Mouse (Mus musculus) gastrocnemius, postnatal 36 days (tissue): ENCODE measurements around the gene Aktip. TPM values are rescaled to one million over a fixed set of nuclear protein-coding genes. Genes with fewer than 3 reads are reported as not detected.

Experiments
- DNase-seq, 2 experiments: peaks; one replicate each; pipeline ENCODE4 v3.0.0; 2022
- intact Hi-C: fragments of 180-260 bp; cut with DNase I; formaldehyde crosslinking; loops from one replicate; pipeline ENCODE4 v1.15.1; 2025
- total RNA-seq, 2 experiments: library from RNA; stranded (reverse); gene quantifications; 2 replicates each; pipeline ENCODE4 v1.2.3; 2021

Gene Aktip
- total RNA-seq, 2 experiments from 2014 or later = 45.9 to 46.2 TPM

DNA sequence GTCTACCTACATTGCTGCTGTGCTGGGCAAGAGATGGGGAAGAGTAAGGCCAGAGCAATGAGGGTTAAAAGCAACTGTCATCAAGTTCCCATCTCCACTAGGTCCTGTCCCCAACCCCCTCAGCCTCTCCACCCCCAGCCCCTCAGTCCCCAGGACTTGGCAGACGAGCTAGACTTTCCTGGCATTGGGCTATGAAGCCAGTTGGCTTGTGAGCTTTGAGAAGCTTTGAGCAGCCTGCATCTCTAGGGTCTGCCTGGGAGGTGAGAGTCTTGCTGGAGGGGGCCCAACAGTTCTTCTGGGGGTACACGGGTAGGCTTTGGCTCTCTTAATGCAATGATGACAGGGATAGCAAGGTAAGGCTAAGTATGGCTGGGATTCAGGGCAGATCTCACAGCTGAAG lies 5.7 kb downstream of the Aktip start:
- intact Hi-C loops = no loop called here
- no peak for DNase-seq

DNA sequence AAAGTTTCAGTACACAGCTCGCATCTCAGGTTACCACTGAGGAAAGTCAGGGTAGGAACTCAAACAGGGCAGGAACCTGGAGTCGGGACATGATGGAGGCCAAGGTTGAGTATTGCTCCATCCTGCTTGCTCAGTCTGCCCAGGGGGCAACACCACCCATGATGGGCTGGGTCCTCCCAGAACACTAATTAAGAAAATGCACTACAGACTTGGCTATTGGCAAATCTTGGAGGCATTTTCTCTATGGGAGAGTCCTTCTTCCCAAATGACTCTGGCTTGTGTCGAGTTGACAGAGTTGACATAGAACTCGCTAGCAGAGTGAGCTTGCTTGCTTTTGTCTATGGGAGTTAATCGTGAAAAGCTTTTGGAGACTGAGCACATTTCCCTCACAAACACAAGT lies 6.8 kb downstream of the Aktip start:
- intact Hi-C loops = no loop called here
- no peak for DNase-seq

DNA sequence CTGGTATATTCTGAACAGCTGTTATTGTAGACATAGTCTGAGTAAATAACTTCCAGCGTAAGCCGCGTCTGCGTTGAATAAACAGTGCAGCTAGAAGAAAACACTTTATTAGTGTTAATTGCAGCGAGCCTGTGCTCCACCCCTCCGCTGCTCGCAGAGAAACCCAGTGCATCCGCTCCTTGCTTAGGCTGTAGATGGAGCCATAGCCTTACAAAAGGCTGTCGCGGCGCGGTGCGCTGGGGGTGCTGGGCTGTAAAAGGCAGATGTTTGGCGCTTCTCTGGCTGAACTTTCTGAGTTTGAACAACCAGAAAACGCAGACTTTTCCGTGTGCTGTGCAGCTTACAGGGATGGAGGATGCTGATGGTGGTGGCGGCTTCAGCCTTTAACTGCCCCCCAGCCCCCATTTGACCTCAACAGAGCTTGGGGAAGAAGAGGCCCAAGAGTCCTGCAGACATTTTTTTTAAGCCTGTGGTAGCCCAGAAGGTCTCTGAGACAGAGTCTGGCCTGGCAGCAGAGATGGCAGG lies 8.9 kb downstream of the Aktip start:
- intact Hi-C loops = no loop called here
- DNase-seq = peak; percentile 39 to 43

DNA sequence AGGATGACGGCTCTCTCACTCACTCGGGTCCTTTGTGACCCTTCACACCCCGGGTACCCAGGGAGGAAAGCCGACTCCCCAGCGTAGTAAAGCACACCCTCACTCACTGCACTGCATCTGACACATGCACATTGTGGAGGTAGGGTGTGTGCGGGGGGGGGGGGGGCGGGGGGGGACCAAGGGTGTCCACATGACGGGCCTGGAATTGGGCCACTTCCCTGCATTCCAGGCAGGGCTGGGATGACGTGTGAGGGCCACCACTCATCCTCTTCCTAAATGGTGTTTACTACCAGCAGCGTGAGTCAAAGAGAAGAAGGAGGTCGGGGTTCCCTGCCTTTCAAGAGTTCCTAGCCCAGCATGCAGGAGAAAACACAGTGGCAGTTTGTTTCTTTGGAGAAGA lies 11.6 kb downstream of the Aktip start:
- intact Hi-C loops = no loop called here
- DNase-seq = no peak

DNA sequence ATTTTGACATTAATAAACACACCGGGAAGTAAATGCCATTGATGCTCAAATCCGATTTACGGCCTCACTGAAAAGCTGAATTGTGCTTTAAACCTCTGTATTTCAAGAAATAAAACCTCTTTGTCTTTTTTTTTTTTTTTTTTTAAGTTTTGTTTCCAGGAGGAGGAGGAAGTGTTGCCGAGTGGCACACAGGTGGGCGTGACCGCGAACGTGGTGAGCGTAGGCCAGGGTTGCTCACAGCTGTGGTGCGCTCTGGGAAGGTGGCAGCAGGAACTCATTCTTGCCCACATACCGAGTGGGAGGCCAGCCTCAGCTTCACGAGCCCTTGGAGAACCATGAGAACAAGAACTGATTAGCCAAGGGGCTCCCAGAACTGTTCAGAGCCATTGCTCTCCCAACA lies 13.4 kb downstream of the Aktip start:
- intact Hi-C loops = no loop called here
- no peak for DNase-seq

DNA sequence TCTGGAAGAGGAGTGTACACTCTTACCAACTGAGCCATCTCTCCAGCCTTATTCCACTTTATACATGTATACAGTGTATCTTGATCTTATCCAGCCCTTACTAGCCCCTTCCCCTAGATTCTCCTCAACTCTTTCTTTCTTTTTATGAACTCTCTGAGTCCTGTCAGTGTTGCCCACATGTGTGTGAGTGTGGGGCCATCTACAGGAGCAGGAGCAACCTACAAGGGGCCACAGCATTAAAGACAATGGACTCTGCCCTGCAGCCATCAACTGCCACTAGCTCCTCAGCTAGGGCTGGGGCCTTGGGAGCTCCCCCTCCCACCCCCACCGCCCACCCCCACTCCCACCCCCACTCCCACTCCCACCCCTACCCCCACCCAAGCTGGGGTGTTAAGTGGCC lies 22.1 kb downstream of the Aktip start:
- intact Hi-C loops = no loop called here
- DNase-seq = no peak

DNA sequence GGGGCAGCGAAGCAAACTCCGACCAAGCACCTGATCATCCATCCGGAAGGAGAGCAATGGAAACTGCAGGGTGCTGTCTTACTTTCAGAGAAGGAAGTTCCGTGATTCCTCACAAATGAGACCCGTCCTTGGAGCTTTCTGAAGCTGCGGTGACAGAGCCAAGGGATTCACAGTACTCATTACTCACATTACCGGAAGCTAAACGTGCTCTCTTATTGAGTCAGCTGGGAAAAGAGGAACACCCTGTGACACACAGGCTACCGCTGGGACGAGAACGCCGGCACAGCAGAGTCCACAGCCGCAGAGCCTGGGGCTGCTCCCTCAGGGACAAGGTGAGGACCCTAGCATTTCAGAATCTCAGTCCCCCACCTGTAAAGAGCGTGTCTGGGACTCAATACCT lies 23.6 kb downstream of the Aktip start:
- no peak for DNase-seq

DNA sequence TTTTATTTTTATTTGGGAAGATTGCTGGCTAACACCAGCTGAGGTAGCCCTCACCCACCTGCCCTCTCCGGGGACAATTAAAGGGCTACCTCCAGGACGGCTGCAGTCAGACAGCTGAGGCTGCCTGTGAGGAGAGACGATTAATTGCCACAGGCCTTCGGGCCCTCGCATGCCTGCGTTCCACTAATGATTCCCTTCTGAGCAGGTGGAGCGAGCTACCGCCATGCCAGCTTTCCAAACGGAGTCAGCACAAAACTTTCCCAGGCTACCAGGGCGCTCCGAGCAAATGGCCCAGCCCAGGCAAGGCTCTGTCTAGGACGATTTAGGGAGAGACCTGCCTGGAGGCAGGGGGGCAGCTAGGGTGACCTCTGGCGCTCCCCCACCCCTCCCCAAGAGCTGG lies 28.2 kb downstream of the Aktip start:
- DNase-seq = no peak

More for the DNA sequence above, 23.6 kb downstream of the Aktip start:
- intact Hi-C loops = no loop called here

DNA sequence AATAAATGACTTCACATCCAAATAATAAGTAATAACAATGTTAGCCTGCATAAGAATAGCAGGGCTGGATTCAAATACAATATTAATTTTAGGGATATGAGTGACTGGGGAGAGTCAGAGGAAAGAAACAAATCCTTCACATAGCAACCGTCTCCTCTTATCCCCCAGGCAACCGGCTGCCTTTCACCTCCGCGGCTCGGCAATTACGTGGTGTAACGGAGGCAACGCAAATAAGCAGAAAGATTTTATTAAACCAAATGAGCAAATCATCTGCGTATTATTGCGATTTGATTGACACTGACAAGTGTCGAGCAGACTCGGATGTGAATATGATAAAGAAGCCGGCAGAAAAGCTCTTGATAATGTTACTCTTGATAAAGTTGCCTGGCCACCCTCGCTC lies 28.9 kb downstream of the Aktip start:
- intact Hi-C loops = no loop called here
- no peak for DNase-seq

More for the DNA sequence above, 28.2 kb downstream of the Aktip start:
- intact Hi-C loops = no loop called here

DNA sequence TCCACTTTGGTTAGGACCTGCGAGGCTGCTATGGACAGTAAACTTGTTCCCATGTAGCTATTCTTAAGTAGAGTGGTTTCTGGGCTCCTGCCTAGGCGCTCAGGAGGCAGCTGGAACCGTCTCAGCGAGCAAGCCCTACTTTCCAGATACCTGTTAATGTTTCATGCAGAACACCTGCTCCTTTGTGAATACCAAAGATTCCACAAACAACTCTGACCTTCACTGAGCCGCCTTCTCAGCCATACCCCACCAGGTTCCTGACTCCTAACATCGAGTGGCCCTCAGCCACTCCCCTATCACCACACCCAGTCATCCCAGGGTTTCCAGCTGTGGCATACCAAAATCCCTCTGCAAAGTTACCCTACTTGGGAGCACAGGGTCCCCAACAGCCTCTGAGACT lies 29.6 kb downstream of the Aktip start:
- intact Hi-C loops = no loop called here
- no peak for DNase-seq

DNA sequence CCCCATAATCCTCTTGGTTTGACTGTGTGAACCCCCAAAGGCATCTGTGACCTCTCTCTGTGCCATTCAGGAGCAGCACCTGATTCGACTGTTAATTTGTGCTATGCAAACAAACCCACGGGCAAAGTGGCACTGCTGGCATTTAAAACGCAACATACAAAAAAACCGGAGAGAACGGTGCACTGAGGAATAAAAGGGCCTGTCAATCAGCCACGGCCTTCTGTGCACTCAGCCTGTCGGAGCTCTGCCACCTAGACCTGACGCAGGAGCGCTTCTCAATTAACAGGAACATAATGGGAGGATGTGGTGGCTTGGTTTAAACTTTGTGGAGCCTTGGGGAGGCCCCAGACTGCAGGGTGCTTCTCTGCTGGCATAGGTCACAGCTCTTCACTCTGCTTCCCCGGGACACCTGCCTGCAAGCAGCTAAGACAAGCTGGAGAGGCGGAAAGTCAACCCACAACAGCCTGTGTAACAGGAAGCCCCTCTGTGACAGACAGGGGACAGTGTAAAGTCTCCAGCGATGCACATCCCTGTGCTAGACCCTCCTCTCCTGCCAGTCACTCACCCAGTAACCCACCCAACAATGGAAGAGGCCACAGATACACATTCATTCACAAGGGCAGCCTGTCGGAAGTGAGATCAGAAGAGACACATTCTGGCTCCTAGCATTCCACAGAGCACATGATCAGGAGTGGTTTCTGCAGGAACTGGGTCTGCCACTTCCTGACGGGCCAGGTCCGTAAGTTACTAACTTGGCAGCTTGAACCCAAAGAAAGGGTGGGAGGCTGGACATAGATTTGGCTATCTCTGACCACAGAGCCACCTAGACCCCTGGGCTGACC lies 39.6 kb downstream of the Aktip start:
- intact Hi-C loops = no loop called here
- DNase-seq = no peak

DNA sequence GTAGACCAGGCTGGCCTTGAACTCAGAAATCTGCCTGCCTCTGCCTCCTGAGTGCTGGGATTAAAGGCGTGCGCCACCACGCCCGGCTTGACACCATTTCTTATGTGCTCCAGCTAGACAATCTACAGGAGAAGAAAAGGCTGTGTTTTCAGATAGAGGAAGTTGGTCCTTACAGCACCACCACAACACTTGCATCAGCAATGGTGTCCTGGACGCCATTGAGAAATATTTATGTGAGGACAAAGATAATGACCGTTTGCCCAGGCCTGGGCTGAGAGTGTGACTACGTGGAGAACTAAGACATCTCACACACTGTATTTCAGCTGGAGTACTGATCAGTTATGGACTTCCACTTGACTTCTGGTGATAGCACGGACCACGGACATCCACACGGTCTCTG lies 41.2 kb downstream of the Aktip start:
- intact Hi-C loops = no loop called here
- DNase-seq = no peak

DNA sequence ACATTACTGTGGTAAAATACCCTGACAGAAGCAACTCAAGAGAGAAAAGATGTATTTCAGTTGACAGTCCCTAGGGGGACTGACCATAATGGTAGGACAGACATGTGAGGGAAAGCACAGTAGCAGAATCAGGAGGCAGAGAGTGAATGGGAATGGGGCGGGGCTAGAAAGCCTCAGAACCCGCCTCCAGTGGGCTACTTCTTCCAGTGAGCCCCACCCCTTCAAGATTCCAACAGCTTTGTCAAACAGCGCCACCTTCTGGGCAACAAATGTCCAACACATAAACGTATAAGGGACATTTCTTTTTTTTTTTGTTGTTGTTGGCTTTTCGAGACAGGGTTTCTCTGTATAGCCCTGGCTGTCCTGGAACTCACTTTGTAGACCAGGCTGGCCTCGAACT lies 45.2 kb downstream of the Aktip start:
- DNase-seq = no peak
- intact Hi-C loops = no loop called here

DNA sequence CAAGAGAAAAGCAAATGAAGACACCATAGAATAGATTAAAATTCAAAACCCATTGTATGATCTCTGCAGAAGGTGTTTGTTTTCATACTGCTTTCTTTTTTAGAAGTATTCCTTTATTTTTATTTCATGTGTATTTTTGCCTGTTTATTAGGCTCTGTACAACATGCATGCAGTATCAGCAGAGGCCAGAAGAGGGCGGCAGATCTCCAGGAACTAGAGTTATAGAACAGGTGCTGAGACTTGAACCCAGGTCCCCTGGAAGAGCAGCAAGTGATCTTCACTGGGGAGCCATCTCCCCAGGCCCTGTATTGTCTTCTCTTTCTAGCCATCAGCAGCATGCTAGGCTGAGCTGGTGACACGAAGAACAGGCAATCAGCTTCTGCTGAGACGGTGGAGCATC lies 45.9 kb downstream of the Aktip start:
- DNase-seq = no peak
- intact Hi-C loops = no loop called here

DNA sequence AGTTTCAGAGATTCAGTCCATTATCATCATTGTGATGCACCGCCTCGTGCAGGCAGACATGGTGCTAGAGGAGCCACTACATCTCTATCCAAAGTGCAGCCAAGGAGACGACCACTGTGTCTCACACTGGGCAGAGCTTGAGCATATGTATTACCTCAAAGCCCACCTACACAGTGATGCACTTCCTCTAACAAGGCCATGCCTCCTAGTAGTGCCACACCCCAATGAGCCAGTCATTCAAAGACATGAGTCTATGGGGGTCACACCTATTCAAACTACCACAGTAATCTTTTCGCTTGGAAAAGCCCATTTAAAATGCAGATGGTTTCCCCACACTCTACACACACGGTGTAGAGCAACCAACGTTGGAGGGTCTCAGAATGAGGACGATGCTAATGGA lies 48.2 kb downstream of the Aktip start:
- intact Hi-C loops = no loop called here
- DNase-seq = no peak

DNA sequence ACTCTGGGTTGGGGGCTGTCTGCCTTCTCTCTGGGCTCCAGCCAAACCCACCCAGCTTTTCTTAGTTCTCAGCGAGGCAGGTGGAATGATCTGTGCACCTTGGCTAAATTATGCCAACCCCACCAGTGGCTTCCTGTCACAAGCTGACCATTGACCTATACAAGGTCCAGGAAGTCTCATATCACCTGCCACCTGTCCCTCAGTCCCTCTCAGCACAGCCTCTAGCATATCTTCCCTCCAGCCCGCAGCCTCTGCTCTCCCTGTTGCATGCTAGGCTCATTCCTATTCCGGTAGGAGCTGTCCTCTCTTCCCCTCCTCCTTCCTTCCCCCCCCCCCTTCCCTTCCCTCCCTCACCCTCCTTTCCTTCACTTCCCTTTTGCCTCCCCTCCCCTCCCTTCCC lies 50.5 kb downstream of the Aktip start:
- DNase-seq = no peak

DNA sequence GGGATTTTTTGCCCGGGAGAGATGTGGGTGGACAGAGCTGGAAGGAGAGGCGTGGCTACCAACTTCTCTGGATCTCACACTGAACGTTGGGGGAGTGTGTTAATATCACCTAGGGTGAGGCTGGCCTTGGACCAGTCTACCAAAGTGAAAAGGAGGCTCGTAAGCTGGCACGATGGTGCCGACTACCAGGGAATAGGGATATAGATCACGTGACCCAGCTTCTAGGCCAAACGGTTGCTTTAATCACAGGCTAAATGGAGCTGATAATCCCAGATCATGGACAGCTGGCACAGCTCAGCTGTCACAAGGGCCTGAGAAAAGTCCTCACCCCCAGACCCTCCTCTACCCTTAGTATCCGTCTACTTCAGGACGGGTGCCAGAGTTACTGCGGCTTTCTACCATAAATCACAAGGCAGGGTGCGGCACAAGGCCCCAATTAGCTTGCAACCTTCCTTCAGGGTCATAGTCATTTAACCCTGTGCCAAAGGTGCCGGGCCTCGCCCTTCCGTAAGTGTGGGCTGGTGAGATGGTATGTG lies 51.1 kb downstream of the Aktip start:
- DNase-seq = no peak
- intact Hi-C loops = no loop called here

More for the DNA sequence above, 50.5 kb downstream of the Aktip start:
- intact Hi-C loops = no loop called here

DNA sequence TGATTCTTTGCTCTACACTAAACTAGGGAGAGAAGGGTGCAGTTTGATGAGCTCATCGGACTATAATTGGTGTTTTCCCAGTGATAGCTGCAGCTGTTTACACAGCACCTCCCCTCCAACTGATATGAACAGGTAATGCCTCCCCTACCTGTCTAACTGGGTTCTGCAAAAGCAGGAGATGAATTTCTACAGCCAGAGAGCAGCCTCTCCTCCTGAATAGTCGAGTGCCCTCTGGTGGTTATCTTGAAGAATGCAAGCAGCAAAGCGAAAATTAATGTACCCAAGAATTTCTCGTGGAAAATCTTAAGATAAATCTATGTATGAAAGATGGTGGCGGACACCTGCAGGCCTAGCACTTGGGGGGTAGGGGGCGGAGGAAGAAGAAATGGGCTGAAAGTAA lies 52.1 kb downstream of the Aktip start:
- intact Hi-C loops = no loop called here
- DNase-seq = no peak

DNA sequence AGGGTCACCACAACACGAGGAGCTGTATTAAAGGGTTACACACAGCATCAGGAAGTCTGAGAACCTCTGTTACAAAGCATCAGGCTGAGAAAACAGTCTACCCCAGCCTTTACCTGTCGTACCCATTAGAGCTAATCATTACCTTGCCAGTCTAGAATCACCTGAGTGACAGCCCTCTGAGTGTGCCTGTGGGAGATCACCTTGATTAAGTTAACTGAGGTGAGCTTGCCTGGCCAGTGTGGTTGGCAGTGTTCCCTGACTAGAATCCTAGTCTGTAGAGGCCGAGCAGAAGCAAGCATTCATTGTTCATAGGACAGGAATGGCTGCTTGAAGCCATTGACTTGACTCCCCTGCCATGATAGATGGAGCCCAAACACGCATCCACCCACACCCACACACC lies 58.9 kb downstream of the Aktip start:
- intact Hi-C loops = no loop called here
- no peak for DNase-seq

DNA sequence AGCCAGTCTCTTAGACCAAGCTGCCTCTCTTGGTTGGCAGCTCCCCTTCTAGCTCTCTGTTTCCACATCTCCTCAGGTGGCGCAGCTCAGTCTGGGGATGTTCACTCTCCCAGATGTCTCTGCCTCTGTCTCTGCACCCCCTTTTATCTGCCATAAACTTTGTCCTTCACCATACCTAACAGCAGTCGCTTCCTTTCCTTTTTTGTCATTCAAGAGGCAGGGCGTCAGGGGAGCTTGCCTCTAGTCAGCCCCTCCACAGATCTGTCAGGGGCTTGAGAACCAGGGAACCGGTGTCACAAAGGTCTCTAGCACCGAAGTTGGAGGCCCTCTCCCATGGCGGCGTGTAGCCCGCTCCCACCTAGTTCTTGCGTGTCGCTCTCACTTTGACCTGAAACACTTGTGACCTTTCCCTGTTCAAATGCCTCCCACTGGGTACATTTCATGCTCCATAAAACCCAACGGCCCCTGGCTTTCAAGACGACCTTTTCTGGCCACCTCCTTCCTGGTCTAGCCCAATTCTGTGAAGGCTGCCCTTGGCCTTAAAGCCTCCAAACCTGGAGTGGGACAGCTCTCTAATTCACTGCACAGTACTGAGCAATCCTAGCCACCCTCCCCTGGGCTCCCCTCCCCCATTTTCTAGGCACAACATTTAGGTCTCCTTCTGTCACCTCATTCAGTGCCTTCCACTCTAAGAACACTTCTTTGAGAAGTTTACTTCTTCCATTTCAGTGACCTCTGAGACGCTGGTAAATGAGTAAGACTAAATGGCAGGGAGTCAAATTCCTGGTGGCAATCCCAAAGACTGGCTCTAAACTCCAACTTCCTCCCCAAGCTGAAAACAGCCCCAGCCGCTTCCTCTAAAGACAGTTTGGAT lies 64.2 kb downstream of the Aktip start:
- intact Hi-C loops = no loop called here
- DNase-seq = no peak

DNA sequence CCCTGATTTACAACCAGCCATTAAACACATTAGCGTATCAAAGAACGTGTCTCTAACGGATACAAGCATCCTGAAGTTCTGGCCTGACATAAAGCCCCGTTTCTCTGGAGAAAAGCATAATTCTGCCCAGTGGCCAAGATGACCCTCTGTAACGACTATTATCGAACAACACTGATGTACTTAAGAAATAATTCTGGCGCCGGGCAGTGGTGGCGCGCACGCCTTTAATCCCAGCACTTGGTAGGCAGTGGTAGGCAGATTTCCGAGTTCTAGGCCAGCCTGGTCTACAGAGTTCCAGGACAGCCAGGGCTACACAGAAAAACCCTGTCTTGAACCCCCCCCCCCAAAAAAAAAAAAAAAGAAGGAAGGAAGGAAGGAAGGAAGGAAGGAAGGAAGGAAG lies 65.1 kb downstream of the Aktip start:
- DNase-seq = no peak
- intact Hi-C loops = no loop called here
